Mouse (Mus musculus) midbrain, embryonic 16.5 days (tissue): Measurements from ENCODE around the gene Pitpnm2. TPM values are rescaled to one million over a fixed set of nuclear protein-coding genes. Genes with fewer than 3 reads are reported as not detected.

ENCODE experiments used
- ATAC-seq: fragments of 200-750 bp; cut with Nextera tagmentation; 2 replicates; pipeline ENCODE4 v1.8.0; 2017; ENCODE audit warnings: moderate TSS enrichment
- H3K27ac ChIP-seq: fragments of 300-500 bp; sonication (generic); 2 replicates; pipeline ENCODE4 v1.5.1; 2014; ENCODE audit warnings: mild to moderate bottlenecking, low read length, mixed read lengths
- H3K27me3 ChIP-seq: fragments of 300-500 bp; sonication (generic); 2 replicates; pipeline ENCODE4 v1.6.1; 2014; ENCODE audit warnings: low read depth, low read length, mixed read lengths; ENCODE audit not compliant: control insufficient read depth, insufficient read depth
- H3K36me3 ChIP-seq: fragments of 300-500 bp; sonication (generic); 2 replicates; pipeline ENCODE4 v1.6.1; 2014; ENCODE audit warnings: mild to moderate bottlenecking, low read length, moderate library complexity, mixed read lengths; ENCODE audit not compliant: control insufficient read depth, insufficient read depth
- H3K4me1 ChIP-seq: fragments of 300-500 bp; sonication (generic); 2 replicates; pipeline ENCODE4 v1.6.1; 2014; ENCODE audit warnings: mild to moderate bottlenecking, low read length, mixed read lengths; ENCODE audit not compliant: control insufficient read depth, insufficient read depth
- H3K4me2 ChIP-seq: fragments of 300-500 bp; sonication (generic); 2 replicates; pipeline ENCODE4 v1.6.1; 2014; ENCODE audit warnings: mild to moderate bottlenecking, low read length, mixed read lengths
- H3K4me3 ChIP-seq: fragments of 300-500 bp; sonication (generic); 2 replicates; pipeline ENCODE4 v1.5.1; 2014; ENCODE audit warnings: low read depth, mild to moderate bottlenecking, low read length, moderate library complexity, mixed read lengths
- H3K9ac ChIP-seq: fragments of 300-500 bp; sonication (generic); 2 replicates; pipeline ENCODE4 v1.6.1; 2014; ENCODE audit warnings: low read depth, low read length, mixed read lengths
- H3K9me3 ChIP-seq: fragments of 300-500 bp; sonication (generic); replicated peaks from 2 replicates; pipeline ENCODE4 v1.6.1; 2014; ENCODE audit warnings: mild to moderate bottlenecking, low read length, mixed read lengths; ENCODE audit not compliant: control insufficient read depth, poor library complexity, severe bottlenecking
- WGBS: fragments of 180-500 bp; shearing (Covaris S2); extraction: QIAGEN DNeasy Blood & Tissue Kit; methylation state at CpG from one replicate; pipeline ENCODE4 v1.1.7; 2014; 5-methylcytosine and 5-hydroxymethylcytosine counted together
- polyA plus RNA-seq: library from polyadenylated mRNA; unstranded; fragments of >200 nt; fragmentation: Nextera tagmentation; extraction: Ambion mirVana; gene quantifications from 2 replicates; pipeline ENCODE4 v1.2.1, GENCODE M21; 2015

Pitpnm2 gene
- polyA plus RNA-seq, 1 experiment from 2014 or later: 10.9 TPM

GRCm38 (mm10) chr5:124113030-124113429 lies 136.5 kb downstream of the Pitpnm2 start:
- peaks cover 30% of the 10 kb centered on the region for H3K4me1 ChIP-seq
- no peak for ATAC-seq
- 14% methylated on average over 14 of the region's 14 CpGs for WGBS
- 0 out of 2 replicates have a peak overlapping the region, but pooled peaks have one; percentile 93 for H3K27ac ChIP-seq
- H3K36me3 ChIP-seq: peaks cover 3% of the 10 kb centered on the region; the same call in 1 of the 2 replicates
- peak overlapping the region; percentile 71 for H3K4me3 ChIP-seq
- peak overlapping the region; percentile 96 for H3K4me2 ChIP-seq
- peak overlapping the region; percentile 71 for H3K9ac ChIP-seq
- no peaks in the 10 kb centered on the region for H3K9me3 ChIP-seq
- H3K27me3 ChIP-seq: no peaks in the 10 kb centered on the region

- H3K9me3 ChIP-seq: no peaks in the 10 kb centered on the region
- H3K4me3 ChIP-seq: peak overlapping the region; percentile 71
- 2% methylated on average over 18 of the region's 18 CpGs for WGBS
- H3K9ac ChIP-seq: peak overlapping the region; percentile 71
- peak overlapping the region; percentile 96 for H3K4me2 ChIP-seq
- ATAC-seq: no peak
- H3K27ac ChIP-seq: peak overlapping the region; percentile 93
- peaks cover 3% of the 10 kb centered on the region; the same call in 1 of the 2 replicates for H3K36me3 ChIP-seq
- H3K4me1 ChIP-seq: peaks cover 30% of the 10 kb centered on the region
- no peaks in the 10 kb centered on the region for H3K27me3 ChIP-seq
Measured at GRCm38 (mm10) chr5:124112531-124112930, 137.0 kb downstream of the Pitpnm2 start.

GRCm38 (mm10) chr5:124111742-124112497 lies 137.6 kb downstream of the Pitpnm2 start, which contains the start of gene Ogfod2:
Gene Ogfod2, plus strand, starts transcription at chr5:124112297.
- Histone ChIP-seq H3K9me3 (no peaks in the 10 kb centered on the region), H3K4me2 (peak within 1 kb of the TSS; percentile 96), H3K36me3 (peaks cover 3% of the 10 kb centered on the region; the same call in 1 of the 2 replicates), H3K27me3 (no peaks in the 10 kb centered on the region), H3K4me3 (peak within 1 kb of the TSS; percentile 71), H3K4me1 (peaks cover 26% of the 10 kb centered on the region), H3K27ac (peak within 1 kb of the TSS; percentile 93), H3K9ac (peak within 1 kb of the TSS; percentile 71)
- WGBS: 1% methylated on average over 66 of the region's 66 CpGs
- ATAC-seq: peak; percentile 97

- H3K4me2 ChIP-seq: peak overlapping the region; percentile 83
- H3K27ac ChIP-seq: peak overlapping the region; percentile 93
- peaks cover 3% of the 10 kb centered on the region; the same call in 1 of the 2 replicates for H3K36me3 ChIP-seq
- H3K27me3 ChIP-seq: no peaks in the 10 kb centered on the region
- 19% methylated on average over 17 of the region's 17 CpGs for WGBS
- H3K9ac ChIP-seq: peak overlapping the region; percentile 71
- peak overlapping the region; percentile 71 for H3K4me3 ChIP-seq
- H3K9me3 ChIP-seq: no peaks in the 10 kb centered on the region
- peaks cover 21% of the 10 kb centered on the region for H3K4me1 ChIP-seq
- peak; percentile 12; the same call in 1 of the 2 replicates for ATAC-seq
Measured at GRCm38 (mm10) chr5:124111077-124111741, 138.4 kb downstream of the Pitpnm2 start.

GRCm38 (mm10) chr5:124103552-124103951 lies 146.0 kb downstream of the Pitpnm2 start:
- no peak overlapping the region for H3K4me2 ChIP-seq
- no peaks in the 10 kb centered on the region for H3K36me3 ChIP-seq
- ATAC-seq: no peak
- H3K9ac ChIP-seq: no peak overlapping the region
- no peak overlapping the region for H3K27ac ChIP-seq
- H3K9me3 ChIP-seq: no peaks in the 10 kb centered on the region
- no peaks in the 10 kb centered on the region for H3K4me1 ChIP-seq
- WGBS: 96% methylated on average over 9 of the region's 9 CpGs
- no peak overlapping the region for H3K4me3 ChIP-seq
- H3K27me3 ChIP-seq: no peaks in the 10 kb centered on the region

GRCm38 (mm10) chr5:124103020-124103419 lies 146.5 kb downstream of the Pitpnm2 start:
- Histone ChIP-seq H3K9me3 (no peaks in the 10 kb centered on the region), H3K36me3 (no peaks in the 10 kb centered on the region), H3K4me2 (no peak overlapping the region), H3K9ac (no peak overlapping the region), H3K4me3 (no peak overlapping the region), H3K27ac (no peak overlapping the region), H3K4me1 (no peaks in the 10 kb centered on the region), H3K27me3 (no peaks in the 10 kb centered on the region)
- WGBS: 88% methylated on average over 3 of the region's 3 CpGs
- no peak for ATAC-seq

- ATAC-seq: no peak
- WGBS: 89% methylated on average over 6 of the region's 6 CpGs
Measured at GRCm38 (mm10) chr5:124102326-124102725, 147.2 kb downstream of the Pitpnm2 start.

GRCm38 (mm10) chr5:124100128-124101044 lies 149.2 kb downstream of the Pitpnm2 start:
- Histone ChIP-seq H3K27me3 (no peaks in the 10 kb centered on the region), H3K4me2 (no peak overlapping the region), H3K4me3 (no peak overlapping the region), H3K27ac (no peak overlapping the region), H3K9me3 (no peaks in the 10 kb centered on the region), H3K36me3 (no peaks in the 10 kb centered on the region), H3K9ac (no peak overlapping the region), H3K4me1 (no peaks in the 10 kb centered on the region)
- 87% methylated on average over 11 of the region's 11 CpGs for WGBS
- no peak for ATAC-seq

More at GRCm38 (mm10) chr5:124102326-124102725, 147.2 kb downstream of the Pitpnm2 start:
- H3K4me2 ChIP-seq: no peak overlapping the region
- H3K27ac ChIP-seq: no peak overlapping the region
- no peaks in the 10 kb centered on the region for H3K9me3 ChIP-seq
- no peaks in the 10 kb centered on the region for H3K36me3 ChIP-seq
- no peaks in the 10 kb centered on the region for H3K27me3 ChIP-seq
- no peak overlapping the region for H3K9ac ChIP-seq
- no peak overlapping the region for H3K4me3 ChIP-seq
- H3K4me1 ChIP-seq: no peaks in the 10 kb centered on the region
